Mouse (Mus musculus) spleen, adult 2 months (tissue): Measurements from ENCODE around the gene Col6a5.

Experiments used
- CTCF ChIP-seq: fragments of 200-500 bp; IDR thresholded peaks from 2 replicates; pipeline ENCODE4 v1.5.1; 2011; ENCODE audit warnings: mild to moderate bottlenecking, inconsistent platforms; ENCODE audit not compliant: insufficient read depth, insufficient read length, insufficient replicate concordance; ENCODE audit errors: extremely low read depth
- POLR2A ChIP-seq: fragments of 200-500 bp; IDR thresholded peaks from 2 replicates; pipeline ENCODE4 v1.6.1; 2011; ENCODE audit warnings: low read depth, low read length, inconsistent platforms

DNA sequence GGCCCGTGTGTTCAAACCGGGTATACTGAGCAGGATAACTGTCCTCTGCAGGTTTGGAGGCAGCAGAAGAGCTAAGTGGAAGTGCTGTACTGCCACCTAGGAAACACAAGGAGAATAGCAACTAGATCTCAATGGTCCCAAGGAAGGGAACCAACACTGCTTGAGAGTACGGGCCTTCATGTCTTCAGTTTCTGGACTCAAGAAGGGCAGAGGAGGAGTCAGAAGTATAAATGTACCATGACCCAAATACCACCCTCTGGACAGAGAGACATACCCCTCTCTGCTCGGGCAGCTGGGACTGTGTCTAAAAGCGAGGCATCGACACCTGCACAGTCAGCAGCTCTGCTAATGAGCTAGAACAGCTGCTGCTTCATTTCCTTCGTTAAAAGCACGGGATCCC, 27.7 kb upstream of the Col6a5 start:
- TF ChIP-seq POLR2A (no peak), CTCF (no peak)
